In the genomic region with DNA sequence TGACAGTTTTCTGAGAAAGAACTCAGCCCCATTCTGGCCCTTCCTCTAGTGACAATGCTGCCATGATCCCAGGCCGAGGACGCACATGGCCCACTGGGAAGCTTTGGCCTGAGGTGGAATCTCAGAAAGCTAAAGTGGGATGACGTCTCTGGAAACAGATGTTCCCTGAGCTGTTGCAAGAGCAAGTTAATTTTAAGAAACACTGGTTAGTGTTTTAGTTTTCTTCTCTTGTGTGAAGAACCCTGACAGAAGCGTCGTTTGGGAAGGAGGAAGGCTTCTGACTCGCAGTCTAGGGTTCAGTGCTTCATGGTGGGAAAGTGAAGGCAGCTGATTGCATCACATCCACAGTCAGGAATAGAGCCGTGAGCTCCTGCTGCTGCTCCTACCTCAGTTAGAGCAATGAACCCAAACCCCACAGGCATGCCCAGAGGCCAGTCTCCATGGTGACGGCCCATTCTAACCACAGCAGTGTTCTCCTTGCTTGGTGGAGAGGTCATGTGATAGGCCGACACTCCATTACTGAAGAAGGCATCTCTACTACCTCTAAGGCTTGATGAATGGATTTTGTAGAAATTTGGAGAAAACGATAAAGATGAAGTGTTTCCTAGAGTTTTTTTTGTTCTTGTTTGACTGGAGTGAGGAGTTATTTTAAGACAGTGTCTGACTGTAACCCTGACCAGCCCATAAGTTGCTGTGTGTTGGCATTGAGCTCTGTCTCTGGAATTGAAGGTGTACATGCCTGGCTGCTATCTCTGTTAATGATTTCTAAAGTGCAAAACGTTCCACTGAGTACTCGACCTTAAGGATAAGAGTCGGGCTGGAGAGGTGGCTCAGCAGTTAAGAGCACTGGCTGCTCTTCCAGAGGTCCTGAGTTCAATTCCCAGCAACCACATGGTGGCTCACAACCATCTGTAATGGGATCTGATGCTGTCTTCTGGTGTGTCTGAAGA, we compare ENCODE assay signal across 12 mouse cellular contexts. TPM values are rescaled to one million over a fixed set of nuclear protein-coding genes. Genes with fewer than 3 reads are reported as not detected.
DNase-seq lines count a peak whose midpoint lies in the region; ATAC-seq lines count a peak whose summit lies in the region.
"Had no signal": no experiment of that assay in that cellular context is flagged by ENCODE, and none has a peak within 500 bp of the region (broad histone marks: within the 10 kb centered on the region; RNA-seq: fewer than 3 reads in every experiment).

No protein-coding gene starts in this region.

- H3K4me1 ChIP-seq in embryonic facial prominence, embryonic 10.5 days = peaks cover 7% of the 10 kb centered on the region
- peaks cover 4% of the 10 kb centered on the region; the same call in 1 of the 2 replicates for H3K4me1 ChIP-seq in midbrain, embryonic 11.5 days (ENCODE audit: control insufficient read depth, insufficient read depth, low read length)
- H3K4me1 ChIP-seq in forebrain, embryonic 15.5 days = no peaks in the 10 kb centered on the region
- H3K4me1 ChIP-seq: stomach, embryonic 15.5 days had no signal

- H3K27ac ChIP-seq in embryonic facial prominence, embryonic 10.5 days (replicated peaks) = no peak overlapping the region
- H3K27ac ChIP-seq in midbrain, embryonic 11.5 days (ENCODE audit: low read depth, low read length) = no peak overlapping the region
- no peak overlapping the region for H3K27ac ChIP-seq in forebrain, embryonic 15.5 days (replicated peaks)
- H3K27ac ChIP-seq: embryonic facial prominence, embryonic 15.5 days; stomach, embryonic 15.5 days had no signal

- no peak overlapping the region for H3K4me2 ChIP-seq in midbrain, embryonic 11.5 days
- H3K4me2 ChIP-seq in forebrain, embryonic 15.5 days (replicated peaks) = no peak overlapping the region
- H3K4me2 ChIP-seq: embryonic facial prominence, embryonic 15.5 days; stomach, embryonic 15.5 days had no signal

- 79% methylated on average over 13 of the region's 13 CpGs for WGBS in embryonic facial prominence, embryonic 10.5 days
- 74% methylated on average over 13 of the region's 13 CpGs for WGBS in midbrain, embryonic 11.5 days
- WGBS in forebrain, embryonic 15.5 days = 75% methylated on average over 13 of the region's 13 CpGs

- no peak overlapping the region for H3K4me3 ChIP-seq in embryonic facial prominence, embryonic 10.5 days
- no peak overlapping the region for H3K4me3 ChIP-seq in midbrain, embryonic 11.5 days (ENCODE audit: low read depth, low read length)
- H3K4me3 ChIP-seq in forebrain, embryonic 15.5 days = no peak overlapping the region
- H3K4me3 ChIP-seq: embryonic facial prominence, embryonic 15.5 days; stomach, embryonic 15.5 days had no signal

- ATAC-seq in midbrain, embryonic 11.5 days (ENCODE audit: low FRiP score) = 0 out of 2 replicates have a peak, but pooled peaks have one; percentile 40
- no peak for ATAC-seq in forebrain, embryonic 15.5 days (replicated peaks)
- ATAC-seq: liver, postnatal 0 days had no signal

- DNase-seq in layer of hippocampus, adult 9-11 months = peak; percentile 28
- no peak for DNase-seq in layer of hippocampus, postnatal 10 days (ENCODE audit: low spot score in 2 of 2)
- DNase-seq in NIH3T3 (ENCODE audit: low read depth) = peak; percentile 12
- DNase-seq in embryonic facial prominence, embryonic 10.5 days (ENCODE audit: low spot score) = peak; percentile 24
- peak; percentile 79 for DNase-seq in midbrain, embryonic 11.5 days (ENCODE audit: low spot score, missing footprints)
- no peak for DNase-seq in left cerebral cortex, adult 11 months (ENCODE audit: low spot score)
- DNase-seq in right cerebral cortex, postnatal 14 days = no peak
- DNase-seq: cerebellum, adult 11 months; liver, postnatal 0 days had no signal

- H3K9ac ChIP-seq in midbrain, embryonic 11.5 days (ENCODE audit: low read length) = no peak overlapping the region
- no peak overlapping the region for H3K9ac ChIP-seq in forebrain, embryonic 15.5 days (replicated peaks)
- H3K9ac ChIP-seq: embryonic facial prominence, embryonic 15.5 days; liver, postnatal 0 days; stomach, embryonic 15.5 days had no signal

- H3K27me3 ChIP-seq in embryonic facial prominence, embryonic 10.5 days (replicated peaks; ENCODE audit: low read depth, poor library complexity, severe bottlenecking) = no peaks in the 10 kb centered on the region
- H3K27me3 ChIP-seq in midbrain, embryonic 11.5 days (ENCODE audit: control insufficient read depth, insufficient read depth, low read length) = no peaks in the 10 kb centered on the region
- no peaks in the 10 kb centered on the region for H3K27me3 ChIP-seq in forebrain, embryonic 15.5 days
- H3K27me3 ChIP-seq: embryonic facial prominence, embryonic 15.5 days; stomach, embryonic 15.5 days had no signal

- H3K36me3 ChIP-seq in embryonic facial prominence, embryonic 10.5 days (replicated peaks) = peaks cover 8% of the 10 kb centered on the region
- no peaks in the 10 kb centered on the region for H3K36me3 ChIP-seq in midbrain, embryonic 11.5 days (ENCODE audit: control insufficient read depth, insufficient read depth, low read length)
- H3K36me3 ChIP-seq in forebrain, embryonic 15.5 days = no peaks in the 10 kb centered on the region
- H3K36me3 ChIP-seq: embryonic facial prominence, embryonic 15.5 days had no signal

- no peaks in the 10 kb centered on the region for H3K9me3 ChIP-seq in embryonic facial prominence, embryonic 10.5 days
- no peaks in the 10 kb centered on the region for H3K9me3 ChIP-seq in midbrain, embryonic 11.5 days (ENCODE audit: control insufficient read depth, low read length)
- H3K9me3 ChIP-seq in forebrain, embryonic 15.5 days = no peaks in the 10 kb centered on the region
- H3K9me3 ChIP-seq: embryonic facial prominence, embryonic 15.5 days; stomach, embryonic 15.5 days had no signal

RNA-seq across cellular contexts. Expression of a gene that starts 57.7 kb away (rescaled TPM):
- total RNA-seq in layer of hippocampus, postnatal 10 days (2021) = 10 to 100 TPM; 21.4 to 23.2 TPM
- 53.2 and 57.9 TPM in 2 replicates for polyA plus RNA-seq in embryonic facial prominence, embryonic 10.5 days (2016; fragmentation: Nextera tagmentation; extraction: Ambion mirVana)
- 59.9 and 60.4 TPM in 2 replicates for polyA plus RNA-seq in midbrain, embryonic 11.5 days (2014; fragmentation: Nextera tagmentation; extraction: Ambion mirVana)
- polyA plus RNA-seq in forebrain, embryonic 15.5 days (2015; fragmentation: Nextera tagmentation; extraction: Ambion mirVana) = 48.0 and 49.0 TPM in 2 replicates

Comparison
In these comparisons a context has a peak if more than half of its experiments do, and no peak if none do; other contexts are left out.
1. DNase-seq: peak in layer of hippocampus, adult 9-11 months (single experiment), NIH3T3 (single experiment), embryonic facial prominence, embryonic 10.5 days (single experiment) and midbrain, embryonic 11.5 days (single experiment); none in layer of hippocampus, postnatal 10 days (0 of 2), left cerebral cortex, adult 11 months (single experiment) and right cerebral cortex, postnatal 14 days (single experiment).